Mouse (Mus musculus) embryonic fibroblast, embryonic 13.5 days (primary cell): ENCODE measurements around the gene Tctn3.

Source experiments
- CTCF ChIP-seq: IDR thresholded peaks from 2 replicates; pipeline ENCODE4 v1.5.1; 2011; ENCODE audit warnings: mild to moderate bottlenecking, control low read depth, low read length, moderate library complexity, borderline replicate concordance; ENCODE audit not compliant: insufficient read depth
- POLR2A ChIP-seq: IDR thresholded peaks from 2 replicates; pipeline ENCODE4 v1.6.1; 2011; ENCODE audit warnings: low read depth, mild to moderate bottlenecking, control low read depth, low read length, moderate library complexity

DNA sequence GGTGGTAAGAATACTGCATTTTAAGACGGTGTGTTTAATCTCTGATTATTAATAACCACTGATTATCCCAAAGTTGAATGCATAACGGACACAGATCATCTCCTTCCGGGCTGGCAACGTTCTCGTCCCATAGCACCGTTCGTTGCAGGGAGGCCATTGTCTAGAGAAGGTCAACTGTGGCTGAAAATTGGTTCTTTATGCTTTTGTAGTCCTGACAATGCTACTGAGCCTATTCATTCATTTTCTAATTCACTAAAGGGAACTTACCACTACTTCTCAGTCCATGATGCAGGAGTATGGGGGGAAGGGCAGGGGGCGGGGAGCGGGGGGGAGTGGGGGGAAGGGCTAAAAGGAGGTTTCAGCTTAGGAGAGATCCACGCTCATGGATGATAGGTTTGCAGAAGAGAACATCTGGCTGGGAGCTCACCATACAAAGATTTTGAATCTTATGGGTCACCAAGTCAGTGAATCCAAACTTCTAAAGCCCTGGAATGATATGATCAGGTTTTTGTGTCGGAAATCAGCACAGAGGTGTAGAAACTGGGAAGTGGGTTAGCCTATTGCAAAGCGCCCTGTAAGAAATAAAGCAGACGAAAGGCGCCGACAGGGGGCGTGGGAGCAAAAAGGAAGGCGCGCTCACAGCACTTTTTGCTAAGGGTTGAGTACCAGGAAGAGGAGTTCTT lies 23.0 kb downstream of the Tctn3 start:
- TF ChIP-seq POLR2A (peak; percentile 15), CTCF (0 out of 2 replicates have a peak, but pooled peaks have one; percentile 19)
